Mouse (Mus musculus) ES-E14 (cell line): ENCODE measurements at regions not wholly inside any gene's neighbourhood (a gene's known extent, or its start where the extent isn't known, plus 50 kb on each side); places are given as distances from the start of the nearest gene placed in this dataset.
A peak's percentile ranks its signal among the peaks of the same experiment; 100 is the strongest.

Experiments used
- CHD2 ChIP-seq: IDR thresholded peaks from 2 replicates; pipeline ENCODE4 v1.6.1; 2014; ENCODE audit warnings: mild to moderate bottlenecking, low read depth, low read length, inconsistent platforms
- HCFC1 ChIP-seq: IDR thresholded peaks from 2 replicates; pipeline ENCODE4 v1.6.1; 2012; ENCODE audit warnings: low read length, inconsistent platforms, borderline replicate concordance; ENCODE audit not compliant: insufficient read depth
- MAFK ChIP-seq: IDR thresholded peaks from 2 replicates; pipeline ENCODE4 v1.6.1; 2014; ENCODE audit warnings: mild to moderate bottlenecking, low read depth, low read length, inconsistent platforms; ENCODE audit not compliant: insufficient read depth
- ZC3H11A ChIP-seq: IDR thresholded peaks from 2 replicates; pipeline ENCODE4 v1.6.1; 2012; ENCODE audit warnings: low read depth, mild to moderate bottlenecking, inconsistent platforms, low read length, borderline replicate concordance
- ZNF384 ChIP-seq: IDR thresholded peaks from 2 replicates; pipeline ENCODE4 v1.6.1; 2012; ENCODE audit warnings: low read depth, low read length, inconsistent platforms

DNA sequence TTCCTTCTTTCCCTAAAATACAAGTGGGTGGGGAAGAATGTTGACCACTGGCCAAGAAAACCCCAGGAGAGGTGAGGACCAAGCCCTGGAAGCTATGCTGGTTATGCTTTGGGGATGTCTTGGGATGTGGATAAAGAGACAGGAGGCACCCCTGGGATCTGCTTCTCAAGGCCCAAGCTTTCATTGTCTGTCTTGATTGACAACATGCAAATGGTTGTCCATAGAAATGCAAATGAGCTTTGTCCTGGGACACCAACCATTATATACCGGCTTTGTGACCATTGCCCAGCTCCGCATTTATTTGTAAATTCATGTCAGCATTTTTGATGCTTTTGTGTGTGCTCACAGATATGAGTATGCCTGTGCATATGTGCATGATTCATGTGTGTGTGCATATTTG lies 174.9 kb downstream of the Bmp7 start:
- 0 out of 2 replicates have a peak, but pooled peaks have one; percentile 16 for TF ChIP-seq MAFK
- TF ChIP-seq ZC3H11A, result no peak
- TF ChIP-seq ZNF384, result no peak
- no peak for TF ChIP-seq HCFC1
- TF ChIP-seq CHD2, result no peak
